Mouse (Mus musculus): ENCODE results near the gene Sirt1. TPM values are rescaled to one million over a fixed set of nuclear protein-coding genes. Genes with fewer than 3 reads are reported as not detected.

The Sirt1 gene
- polyA plus RNA-seq, 1 experiment from 2014 or later: 5.6 TPM

GRCm38 (mm10) chr10:63327091-63327490, 54.4 kb downstream of the Sirt1 start:
- no peaks in the 10 kb centered on the region for H3K9me3 ChIP-seq (replicated peaks; ENCODE audit: control insufficient read depth, low read length)
- H3K9ac ChIP-seq (ENCODE audit: low read depth, low read length): no peak overlapping the region
- no peak overlapping the region for H3K27ac ChIP-seq (ENCODE audit: low read depth, low read length)
- no peaks in the 10 kb centered on the region for H3K4me1 ChIP-seq (ENCODE audit: control insufficient read depth, insufficient read depth, low read length)
- H3K27me3 ChIP-seq (ENCODE audit: control insufficient read depth, insufficient read depth, low read length): no peaks in the 10 kb centered on the region
- no peak for ATAC-seq (replicated peaks; ENCODE audit: insufficient number of reproducible peaks, low FRiP score, low TSS enrichment)
- H3K4me2 ChIP-seq: no peak overlapping the region
- 91% methylated on average over 1 of the region's 1 CpGs for WGBS (ENCODE audit: insufficient replicate concordance)
- peaks cover 9% of the 10 kb centered on the region for H3K36me3 ChIP-seq (ENCODE audit: control insufficient read depth, insufficient read depth, low read length)
- H3K4me3 ChIP-seq (ENCODE audit: low read depth, low read length): no peak overlapping the region

GRCm38 (mm10) chr10:63313726-63314125, 67.8 kb downstream of the Sirt1 start:
- ATAC-seq (replicated peaks; ENCODE audit: insufficient number of reproducible peaks, low FRiP score, low TSS enrichment): no peak
- no peaks in the 10 kb centered on the region for H3K9me3 ChIP-seq (replicated peaks; ENCODE audit: control insufficient read depth, low read length)
- H3K4me1 ChIP-seq (ENCODE audit: control insufficient read depth, insufficient read depth, low read length): no peaks in the 10 kb centered on the region
- no peak overlapping the region for H3K4me3 ChIP-seq (ENCODE audit: low read depth, low read length)
- no peak overlapping the region for H3K27ac ChIP-seq (ENCODE audit: low read depth, low read length)
- H3K36me3 ChIP-seq (ENCODE audit: control insufficient read depth, insufficient read depth, low read length): peaks cover 23% of the 10 kb centered on the region
- H3K4me2 ChIP-seq: no peak overlapping the region
- H3K27me3 ChIP-seq (ENCODE audit: control insufficient read depth, insufficient read depth, low read length): no peaks in the 10 kb centered on the region
- H3K9ac ChIP-seq (ENCODE audit: low read depth, low read length): no peak overlapping the region
- WGBS (ENCODE audit: insufficient replicate concordance): 96% methylated on average over 1 of the region's 1 CpGs

GRCm38 (mm10) chr10:63308582-63309366, 72.7 kb downstream of the Sirt1 start:
- no peaks in the 10 kb centered on the region for H3K27me3 ChIP-seq (ENCODE audit: control insufficient read depth, insufficient read depth, low read length)
- no peak overlapping the region for H3K4me3 ChIP-seq (ENCODE audit: low read depth, low read length)
- no peaks in the 10 kb centered on the region for H3K4me1 ChIP-seq (ENCODE audit: control insufficient read depth, insufficient read depth, low read length)
- no peak for ATAC-seq (replicated peaks; ENCODE audit: insufficient number of reproducible peaks, low FRiP score, low TSS enrichment)
- H3K36me3 ChIP-seq (ENCODE audit: control insufficient read depth, insufficient read depth, low read length): peaks cover 19% of the 10 kb centered on the region
- WGBS (ENCODE audit: insufficient replicate concordance): 39% methylated on average over 10 of the region's 10 CpGs
- H3K27ac ChIP-seq (ENCODE audit: low read depth, low read length): no peak overlapping the region
- no peak overlapping the region for H3K9ac ChIP-seq (ENCODE audit: low read depth, low read length)
- no peaks in the 10 kb centered on the region for H3K9me3 ChIP-seq (replicated peaks; ENCODE audit: control insufficient read depth, low read length)
- no peak overlapping the region for H3K4me2 ChIP-seq

- no peak overlapping the region for H3K9ac ChIP-seq (ENCODE audit: low read depth, low read length)
- no peaks in the 10 kb centered on the region for H3K9me3 ChIP-seq (replicated peaks; ENCODE audit: control insufficient read depth, low read length)
- peaks cover 10% of the 10 kb centered on the region for H3K36me3 ChIP-seq (ENCODE audit: control insufficient read depth, insufficient read depth, low read length)
- 91% methylated on average over 2 of the region's 2 CpGs for WGBS (ENCODE audit: insufficient replicate concordance)
- H3K27me3 ChIP-seq (ENCODE audit: control insufficient read depth, insufficient read depth, low read length): no peaks in the 10 kb centered on the region
- H3K27ac ChIP-seq (ENCODE audit: low read depth, low read length): no peak overlapping the region
- H3K4me2 ChIP-seq: no peak overlapping the region
- ATAC-seq (replicated peaks; ENCODE audit: insufficient number of reproducible peaks, low FRiP score, low TSS enrichment): no peak
- no peaks in the 10 kb centered on the region for H3K4me1 ChIP-seq (ENCODE audit: control insufficient read depth, insufficient read depth, low read length)
- no peak overlapping the region for H3K4me3 ChIP-seq (ENCODE audit: low read depth, low read length)
Measured at GRCm38 (mm10) chr10:63302356-63302755, 79.1 kb downstream of the Sirt1 start.

GRCm38 (mm10) chr10:63282846-63283245, 98.7 kb downstream of the Sirt1 start:
- Histone ChIP-seq H3K27me3 (ENCODE audit: control insufficient read depth, insufficient read depth, low read length) (no peaks in the 10 kb centered on the region), H3K4me2 (no peak overlapping the region), H3K9me3 (replicated peaks; ENCODE audit: control insufficient read depth, low read length) (no peaks in the 10 kb centered on the region), H3K36me3 (ENCODE audit: control insufficient read depth, insufficient read depth, low read length) (peaks cover 19% of the 10 kb centered on the region), H3K4me1 (ENCODE audit: control insufficient read depth, insufficient read depth, low read length) (no peaks in the 10 kb centered on the region), H3K27ac (ENCODE audit: low read depth, low read length) (no peak overlapping the region), H3K9ac (ENCODE audit: low read depth, low read length) (no peak overlapping the region), H3K4me3 (ENCODE audit: low read depth, low read length) (no peak overlapping the region)
- no peak for ATAC-seq (replicated peaks; ENCODE audit: insufficient number of reproducible peaks, low FRiP score, low TSS enrichment)
- WGBS (ENCODE audit: insufficient replicate concordance): 78% methylated on average over 7 of the region's 7 CpGs

- no peak overlapping the region for H3K27ac ChIP-seq (ENCODE audit: low read depth, low read length)
- H3K4me2 ChIP-seq: no peak overlapping the region
- H3K36me3 ChIP-seq (ENCODE audit: control insufficient read depth, insufficient read depth, low read length): peaks cover 16% of the 10 kb centered on the region
- H3K9me3 ChIP-seq (replicated peaks; ENCODE audit: control insufficient read depth, low read length): no peaks in the 10 kb centered on the region
- no peak overlapping the region for H3K9ac ChIP-seq (ENCODE audit: low read depth, low read length)
- 80% methylated on average over 4 of the region's 4 CpGs for WGBS (ENCODE audit: insufficient replicate concordance)
- no peak overlapping the region for H3K4me3 ChIP-seq (ENCODE audit: low read depth, low read length)
- H3K4me1 ChIP-seq (ENCODE audit: control insufficient read depth, insufficient read depth, low read length): no peaks in the 10 kb centered on the region
- no peaks in the 10 kb centered on the region for H3K27me3 ChIP-seq (ENCODE audit: control insufficient read depth, insufficient read depth, low read length)
- ATAC-seq (replicated peaks; ENCODE audit: insufficient number of reproducible peaks, low FRiP score, low TSS enrichment): no peak
Measured at GRCm38 (mm10) chr10:63282417-63282816, 99.1 kb downstream of the Sirt1 start.

GRCm38 (mm10) chr10:63279851-63280250, 101.7 kb downstream of the Sirt1 start:
- no peak overlapping the region for H3K4me2 ChIP-seq
- H3K4me1 ChIP-seq (ENCODE audit: control insufficient read depth, insufficient read depth, low read length): no peaks in the 10 kb centered on the region
- no peak overlapping the region for H3K4me3 ChIP-seq (ENCODE audit: low read depth, low read length)
- H3K27me3 ChIP-seq (ENCODE audit: control insufficient read depth, insufficient read depth, low read length): no peaks in the 10 kb centered on the region
- H3K9ac ChIP-seq (ENCODE audit: low read depth, low read length): no peak overlapping the region
- no peak overlapping the region for H3K27ac ChIP-seq (ENCODE audit: low read depth, low read length)
- H3K36me3 ChIP-seq (ENCODE audit: control insufficient read depth, insufficient read depth, low read length): peaks cover 14% of the 10 kb centered on the region
- WGBS (ENCODE audit: insufficient replicate concordance): 91% methylated on average over 3 of the region's 3 CpGs
- no peak for ATAC-seq (replicated peaks; ENCODE audit: insufficient number of reproducible peaks, low FRiP score, low TSS enrichment)
- no peaks in the 10 kb centered on the region for H3K9me3 ChIP-seq (replicated peaks; ENCODE audit: control insufficient read depth, low read length)

- no peak overlapping the region for H3K9ac ChIP-seq (ENCODE audit: low read depth, low read length)
- H3K9me3 ChIP-seq (replicated peaks; ENCODE audit: control insufficient read depth, low read length): no peaks in the 10 kb centered on the region
- peak overlapping the region; percentile 19; the same call in 1 of the 2 replicates for H3K4me2 ChIP-seq
- H3K27me3 ChIP-seq (ENCODE audit: control insufficient read depth, insufficient read depth, low read length): no peaks in the 10 kb centered on the region
- peaks cover 11% of the 10 kb centered on the region for H3K36me3 ChIP-seq (ENCODE audit: control insufficient read depth, insufficient read depth, low read length)
- no peak overlapping the region for H3K4me3 ChIP-seq (ENCODE audit: low read depth, low read length)
- peak; percentile 90 for ATAC-seq (replicated peaks; ENCODE audit: insufficient number of reproducible peaks, low FRiP score, low TSS enrichment)
- H3K27ac ChIP-seq (ENCODE audit: low read depth, low read length): peak overlapping the region; percentile 64; the same call in 1 of the 2 replicates
- no peaks in the 10 kb centered on the region for H3K4me1 ChIP-seq (ENCODE audit: control insufficient read depth, insufficient read depth, low read length)
- 80% methylated on average over 3 of the region's 3 CpGs for WGBS (ENCODE audit: insufficient replicate concordance)
Measured at GRCm38 (mm10) chr10:63277010-63277409, 104.5 kb downstream of the Sirt1 start.

GRCm38 (mm10) chr10:63272868-63273267, 108.6 kb downstream of the Sirt1 start:
- Histone ChIP-seq H3K9me3 (replicated peaks; ENCODE audit: control insufficient read depth, low read length) (no peaks in the 10 kb centered on the region), H3K9ac (ENCODE audit: low read depth, low read length) (no peak overlapping the region), H3K27me3 (ENCODE audit: control insufficient read depth, insufficient read depth, low read length) (no peaks in the 10 kb centered on the region), H3K4me2 (no peak overlapping the region), H3K4me1 (ENCODE audit: control insufficient read depth, insufficient read depth, low read length) (no peaks in the 10 kb centered on the region), H3K36me3 (ENCODE audit: control insufficient read depth, insufficient read depth, low read length) (peaks cover 11% of the 10 kb centered on the region), H3K27ac (ENCODE audit: low read depth, low read length) (no peak overlapping the region), H3K4me3 (ENCODE audit: low read depth, low read length) (no peak overlapping the region)
- ATAC-seq (replicated peaks; ENCODE audit: insufficient number of reproducible peaks, low FRiP score, low TSS enrichment): 0 out of 2 replicates have a peak, but pooled peaks have one; percentile 42
- WGBS (ENCODE audit: insufficient replicate concordance): 79% methylated on average over 5 of the region's 5 CpGs

Measured in heart, embryonic 11.5 days (tissue).